Mouse (Mus musculus) lung, embryonic 16.5 days (tissue): ENCODE results near the gene 4933406M09Rik. TPM values are rescaled to one million over a fixed set of nuclear protein-coding genes. Genes with fewer than 3 reads are reported as not detected.

Experiments
- ATAC-seq: fragments of 200-750 bp; cut with Nextera tagmentation; 2 replicates; pipeline ENCODE4 v1.8.0; 2017; ENCODE audit warnings: low read depth, mild to moderate bottlenecking, moderate library complexity
- H3K27ac ChIP-seq: fragments of 300-500 bp; sonication (generic); 2 replicates; pipeline ENCODE4 v1.5.1; 2014; ENCODE audit warnings: mild to moderate bottlenecking, control low read depth, low read length
- H3K27me3 ChIP-seq: fragments of 300-500 bp; sonication (generic); 2 replicates; pipeline ENCODE4 v1.6.1; 2014; ENCODE audit warnings: low read depth, low read length, mixed read lengths; ENCODE audit not compliant: control insufficient read depth, insufficient read depth
- H3K36me3 ChIP-seq: fragments of 300-500 bp; sonication (generic); 2 replicates; pipeline ENCODE4 v1.6.1; 2014; ENCODE audit warnings: low read length; ENCODE audit not compliant: control insufficient read depth, insufficient read depth
- H3K4me1 ChIP-seq: fragments of 300-500 bp; sonication (generic); replicated peaks from 2 replicates; pipeline ENCODE4 v1.6.1; 2014; ENCODE audit warnings: low read length, mixed read lengths; ENCODE audit not compliant: control insufficient read depth, insufficient read depth
- H3K4me2 ChIP-seq: fragments of 300-500 bp; sonication (generic); 2 replicates; pipeline ENCODE4 v1.6.1; 2014; ENCODE audit warnings: low read depth, low read length, control low read depth
- H3K4me3 ChIP-seq: fragments of 300-500 bp; sonication (generic); 2 replicates; pipeline ENCODE4 v1.5.1; 2014; ENCODE audit warnings: mild to moderate bottlenecking, low read length, control low read depth
- H3K9ac ChIP-seq: fragments of 300-500 bp; sonication (generic); 2 replicates; pipeline ENCODE4 v1.6.1; 2014; ENCODE audit warnings: low read length, control low read depth
- H3K9me3 ChIP-seq: fragments of 300-500 bp; sonication (generic); 2 replicates; pipeline ENCODE4 v1.6.1; 2016; ENCODE audit warnings: low read length; ENCODE audit not compliant: control insufficient read depth
- WGBS: fragments of 180-500 bp; shearing (Covaris S2); extraction: QIAGEN DNeasy Blood & Tissue Kit; methylation state at CpG from one replicate; pipeline ENCODE4 v1.1.7; 2014; 5-methylcytosine and 5-hydroxymethylcytosine counted together
- polyA plus RNA-seq: library from polyadenylated mRNA; unstranded; fragments of >200 nt; fragmentation: Nextera tagmentation; extraction: Ambion mirVana; gene quantifications from 2 replicates; pipeline ENCODE4 v1.2.1, GENCODE M21; 2015

Gene 4933406M09Rik
- polyA plus RNA-seq, 1 experiment from 2014 or later, result not detected

DNA sequence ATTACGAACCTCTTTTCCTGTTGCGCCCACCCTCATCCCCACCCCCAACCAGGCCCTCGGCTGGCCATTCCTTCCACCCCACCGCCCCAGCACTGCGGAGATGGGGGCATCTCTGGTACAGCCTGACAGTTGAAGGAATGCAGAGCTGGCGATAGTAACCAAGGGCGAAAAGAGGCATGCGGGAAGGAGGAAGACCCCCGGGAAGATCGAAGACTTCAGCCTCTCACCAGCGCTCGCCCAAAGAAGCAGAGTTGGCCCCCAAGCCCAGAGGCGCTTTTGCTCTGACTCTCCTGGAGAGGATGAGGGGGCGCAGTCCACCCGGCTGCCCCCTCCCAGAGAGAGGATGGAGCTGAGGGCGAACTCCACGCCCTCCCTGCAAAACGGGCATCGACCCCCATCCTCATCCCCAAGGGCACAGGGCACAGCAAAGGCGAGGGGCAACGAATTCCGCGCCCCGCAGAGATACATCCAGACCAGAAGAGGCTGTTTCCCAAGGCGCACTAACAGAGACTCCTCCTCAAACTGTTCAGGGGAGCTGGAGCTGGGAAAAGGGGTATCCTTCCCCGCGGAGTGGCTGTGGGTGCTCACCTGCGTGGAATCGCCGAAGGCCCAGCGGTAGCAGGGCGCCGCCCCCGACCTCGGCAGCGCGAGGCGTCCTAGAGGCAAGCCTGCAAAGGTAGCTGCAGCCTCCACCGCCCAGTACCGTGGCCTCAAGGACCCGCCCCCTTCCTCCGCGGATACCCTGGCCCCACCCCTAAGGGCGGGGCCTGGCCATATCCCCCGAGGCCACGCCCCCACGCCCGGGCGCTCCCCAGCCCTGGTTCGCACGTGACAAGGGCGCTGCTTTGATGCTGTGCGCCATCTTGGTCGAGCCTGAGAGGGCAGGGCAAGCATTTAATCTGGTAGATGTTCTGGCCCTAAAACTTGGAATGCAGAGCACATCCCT lies 41.5 kb upstream of the 4933406M09Rik start:
- H3K9ac ChIP-seq, result peak overlapping the region; percentile 62
- H3K36me3 ChIP-seq, result peaks cover 19% of the 10 kb centered on the region
- H3K4me2 ChIP-seq, result peak overlapping the region; percentile 87
- H3K4me3 ChIP-seq, result peak overlapping the region; percentile 53
- ATAC-seq, result peak; percentile 98
- no peaks in the 10 kb centered on the region for H3K27me3 ChIP-seq
- WGBS, result 2% methylated on average over 53 of the region's 54 CpGs
- peaks cover 3% of the 10 kb centered on the region; the same call in 1 of the 2 replicates for H3K4me1 ChIP-seq
- H3K27ac ChIP-seq, result no peak overlapping the region
- no peaks in the 10 kb centered on the region for H3K9me3 ChIP-seq

DNA sequence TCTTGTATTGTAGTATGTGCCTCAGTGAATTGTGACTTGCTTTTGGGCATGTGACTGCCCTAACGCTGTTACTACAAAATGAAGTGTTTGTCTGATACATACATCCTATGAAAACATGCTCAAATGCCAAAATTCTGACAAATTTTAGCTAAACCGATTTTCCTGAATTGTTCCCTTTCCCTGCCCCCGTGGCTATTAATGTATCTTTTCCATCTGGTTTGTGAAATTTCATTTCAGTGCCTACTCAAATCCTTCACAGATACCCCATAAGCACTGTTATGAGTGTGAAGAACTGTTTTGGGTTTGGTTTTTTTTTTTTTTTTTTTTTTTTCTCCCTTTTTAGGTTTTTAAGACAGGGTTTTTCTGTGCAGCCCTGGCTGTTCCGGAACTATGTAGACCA lies 40.7 kb upstream of the 4933406M09Rik start:
- Histone ChIP-seq H3K4me2 (peak overlapping the region; percentile 87), H3K4me3 (peak overlapping the region; percentile 53), H3K9ac (no peak overlapping the region), H3K27ac (no peak overlapping the region), H3K36me3 (peaks cover 25% of the 10 kb centered on the region), H3K27me3 (no peaks in the 10 kb centered on the region), H3K9me3 (no peaks in the 10 kb centered on the region), H3K4me1 (peaks cover 3% of the 10 kb centered on the region; the same call in 1 of the 2 replicates)
- WGBS, result 69% methylated on average over 4 of the region's 4 CpGs
- no peak for ATAC-seq

- Histone ChIP-seq H3K9me3 (no peaks in the 10 kb centered on the region), H3K4me1 (peaks cover 3% of the 10 kb centered on the region; the same call in 1 of the 2 replicates), H3K4me3 (no peak overlapping the region), H3K4me2 (no peak overlapping the region), H3K36me3 (peaks cover 43% of the 10 kb centered on the region), H3K27ac (no peak overlapping the region), H3K27me3 (no peaks in the 10 kb centered on the region), H3K9ac (no peak overlapping the region)
- 85% methylated on average over 9 of the region's 9 CpGs for WGBS
- ATAC-seq, result no peak
Measured at GRCm38 (mm10) chr1:134347791-134348190, 37.9 kb upstream of the 4933406M09Rik start.

GRCm38 (mm10) chr1:134353326-134353725 lies 32.4 kb upstream of the 4933406M09Rik start:
- Histone ChIP-seq H3K27ac (no peak overlapping the region), H3K27me3 (no peaks in the 10 kb centered on the region), H3K9me3 (no peaks in the 10 kb centered on the region), H3K4me1 (no peaks in the 10 kb centered on the region), H3K36me3 (peaks cover 53% of the 10 kb centered on the region), H3K4me2 (no peak overlapping the region), H3K4me3 (no peak overlapping the region), H3K9ac (no peak overlapping the region)
- ATAC-seq, result no peak
- 98% methylated on average over 2 of the region's 2 CpGs for WGBS

DNA sequence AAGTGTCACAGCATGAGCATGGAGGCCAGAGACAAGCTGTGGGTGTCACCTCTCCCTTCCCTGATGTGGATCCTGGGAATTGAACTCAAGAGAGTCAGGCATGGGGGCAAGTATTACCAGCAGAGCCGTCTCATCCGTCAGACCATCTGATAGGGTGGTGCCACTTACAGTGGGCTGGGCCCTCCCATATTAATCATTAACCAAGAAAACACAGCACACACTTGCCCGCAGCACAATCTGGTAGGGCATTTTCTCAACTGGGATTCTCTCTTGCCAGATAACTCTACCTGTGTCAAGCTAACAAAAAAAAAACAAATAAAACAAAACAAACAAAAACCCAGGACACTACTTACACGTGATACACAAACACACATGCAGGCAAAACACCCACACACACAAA lies 28.3 kb upstream of the 4933406M09Rik start:
- no peak for ATAC-seq
- no peaks in the 10 kb centered on the region for H3K9me3 ChIP-seq
- no peak overlapping the region for H3K9ac ChIP-seq
- no peak overlapping the region for H3K27ac ChIP-seq
- peaks cover 38% of the 10 kb centered on the region for H3K36me3 ChIP-seq
- peaks cover 8% of the 10 kb centered on the region; the same call in 1 of the 2 replicates for H3K4me1 ChIP-seq
- no peak overlapping the region for H3K4me2 ChIP-seq
- no peaks in the 10 kb centered on the region for H3K27me3 ChIP-seq
- H3K4me3 ChIP-seq, result no peak overlapping the region
- 57% methylated on average over 4 of the region's 4 CpGs for WGBS

DNA sequence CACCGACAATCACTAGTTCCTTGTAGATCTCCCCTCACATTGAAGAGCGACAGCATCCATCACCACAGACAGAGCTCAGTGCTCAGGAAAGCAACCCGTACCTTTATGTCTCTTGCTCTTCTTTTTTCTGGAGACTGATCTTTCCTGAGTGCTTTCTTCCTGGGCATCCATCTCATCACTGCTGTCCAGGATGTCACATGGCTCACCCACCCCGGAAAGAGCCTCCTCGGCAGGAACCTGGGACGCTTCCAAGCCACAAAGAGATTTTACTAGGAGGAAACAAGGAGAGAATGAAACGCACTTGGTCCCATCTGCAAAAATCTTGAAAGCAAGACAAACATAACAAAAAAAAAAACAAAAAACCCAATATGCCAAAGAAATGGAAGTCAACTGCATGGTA lies 25.1 kb upstream of the 4933406M09Rik start:
- H3K27ac ChIP-seq, result no peak overlapping the region
- peaks cover 22% of the 10 kb centered on the region for H3K36me3 ChIP-seq
- peak overlapping the region; percentile 95 for H3K4me3 ChIP-seq
- no peaks in the 10 kb centered on the region for H3K27me3 ChIP-seq
- peak overlapping the region; percentile 90 for H3K4me2 ChIP-seq
- H3K4me1 ChIP-seq, result peaks cover 10% of the 10 kb centered on the region; the same call in 1 of the 2 replicates
- ATAC-seq, result no peak
- H3K9ac ChIP-seq, result peak overlapping the region; percentile 95
- no peaks in the 10 kb centered on the region for H3K9me3 ChIP-seq
- 62% methylated on average over 7 of the region's 7 CpGs for WGBS

DNA sequence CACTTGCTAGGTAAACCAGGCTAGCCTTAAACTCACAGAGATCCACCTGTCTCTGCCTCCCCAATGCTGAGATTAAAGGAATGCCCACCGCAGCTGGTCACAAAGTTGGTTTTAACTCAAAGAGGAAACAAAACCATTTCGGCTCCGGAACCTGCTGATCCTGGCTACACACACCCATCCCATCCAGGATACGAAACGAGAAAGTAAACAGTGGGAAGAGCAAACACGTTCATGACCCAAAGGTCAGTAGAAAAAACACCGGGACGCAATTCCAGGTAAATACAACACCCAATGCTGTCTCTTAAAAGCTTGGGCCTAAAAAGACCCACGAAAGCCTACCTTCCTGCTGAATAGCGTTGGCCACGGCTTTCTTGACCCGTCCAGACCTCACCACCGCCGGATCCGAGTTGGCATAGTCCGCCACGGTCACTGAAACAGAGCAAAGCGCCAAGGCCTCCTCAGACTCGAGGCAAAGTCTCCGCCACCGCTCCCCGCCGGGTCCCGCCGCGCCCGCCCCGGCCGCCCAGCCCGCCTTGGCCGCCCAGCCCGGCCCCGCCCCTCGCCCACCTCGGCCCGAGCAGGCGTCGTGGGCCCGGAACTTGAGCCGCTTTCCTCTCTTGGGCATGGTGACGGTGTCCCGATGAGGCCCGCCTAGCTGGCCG lies 24.4 kb upstream of the 4933406M09Rik start:
- H3K9me3 ChIP-seq, result no peaks in the 10 kb centered on the region
- peaks cover 16% of the 10 kb centered on the region for H3K36me3 ChIP-seq
- ATAC-seq, result peak; percentile 89
- H3K27me3 ChIP-seq, result no peaks in the 10 kb centered on the region
- H3K4me1 ChIP-seq, result peaks cover 10% of the 10 kb centered on the region; the same call in 1 of the 2 replicates
- H3K4me3 ChIP-seq, result peak overlapping the region; percentile 95
- peak overlapping the region; percentile 73 for H3K27ac ChIP-seq
- WGBS, result 0% methylated on average over 23 of the region's 44 CpGs
- H3K4me2 ChIP-seq, result peak overlapping the region; percentile 90
- H3K9ac ChIP-seq, result peak overlapping the region; percentile 95

- Histone ChIP-seq H3K27ac (peak within 1 kb of the TSS; percentile 73), H3K4me2 (peak within 1 kb of the TSS; percentile 90), H3K27me3 (no peaks in the 10 kb centered on the region), H3K4me1 (peaks cover 10% of the 10 kb centered on the region; the same call in 1 of the 2 replicates), H3K9ac (peak within 1 kb of the TSS; percentile 95), H3K4me3 (peak within 1 kb of the TSS; percentile 95), H3K36me3 (peaks cover 14% of the 10 kb centered on the region), H3K9me3 (no peaks in the 10 kb centered on the region)
- under 1% methylated on average over 36 of the region's 38 CpGs for WGBS
- peak; percentile 99 for ATAC-seq
Measured at GRCm38 (mm10) chr1:134361857-134362212, 23.9 kb upstream of the 4933406M09Rik start, which contains the start of gene Tmem183a. TSS of gene Tmem183a (minus strand) at chr1:134361979.

DNA sequence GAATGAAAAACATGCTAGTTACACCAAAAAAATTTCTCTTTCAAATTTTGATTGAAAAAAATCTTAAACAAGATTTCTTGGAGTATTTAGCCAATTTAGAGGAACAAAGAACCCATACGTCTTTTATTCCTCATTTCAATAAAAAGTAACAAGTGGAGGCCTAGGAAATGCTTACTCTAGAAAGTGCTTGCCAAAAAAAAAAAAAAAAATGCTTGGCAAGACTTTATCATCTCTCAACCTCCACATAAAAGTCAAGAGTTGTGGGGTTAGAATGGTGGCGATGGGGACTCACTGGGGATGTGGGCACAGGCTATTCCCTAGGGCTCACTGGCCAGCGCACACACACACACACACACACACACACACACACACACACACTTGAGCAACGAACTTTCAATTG lies 22.5 kb upstream of the 4933406M09Rik start:
- no peak overlapping the region for H3K9ac ChIP-seq
- no peak overlapping the region for H3K27ac ChIP-seq
- no peak overlapping the region for H3K4me3 ChIP-seq
- peaks cover 10% of the 10 kb centered on the region; the same call in 1 of the 2 replicates for H3K4me1 ChIP-seq
- no peak overlapping the region for H3K4me2 ChIP-seq
- H3K27me3 ChIP-seq, result no peaks in the 10 kb centered on the region
- H3K9me3 ChIP-seq, result no peaks in the 10 kb centered on the region
- H3K36me3 ChIP-seq, result peaks cover 8% of the 10 kb centered on the region
- ATAC-seq, result no peak
- WGBS, result 69% methylated on average over 4 of the region's 4 CpGs
